Mouse (Mus musculus) G1E (cell line): ENCODE results near the gene Lce1e.
"Not testable (repeated sequence)": the region's sequence is repeated elsewhere in the genome, so short reads cannot be mapped to it uniquely, and the experiment has no call there.

Experiments
- CTCF ChIP-seq: IDR thresholded peaks from 2 replicates; pipeline ENCODE4 v1.5.1; 2012; ENCODE audit warnings: low read depth, low read length, inconsistent platforms, mixed read lengths
- GATA1 ChIP-seq: IDR thresholded peaks from 2 replicates; pipeline ENCODE4 v1.6.1; 2012; ENCODE audit warnings: borderline replicate concordance, low read length, inconsistent platforms, mixed read lengths
- GATA2 ChIP-seq: IDR thresholded peaks from 2 replicates; pipeline ENCODE4 v1.6.1; 2012; ENCODE audit warnings: low read depth, low read length, inconsistent platforms, borderline replicate concordance
- POLR2AphosphoS5 ChIP-seq: IDR thresholded peaks from 2 replicates; pipeline ENCODE4 v1.6.1; 2012; ENCODE audit warnings: low read depth, low read length, inconsistent platforms; ENCODE audit not compliant: insufficient replicate concordance
- TAL1 ChIP-seq: conservative IDR thresholded peaks from 2 replicates; pipeline ENCODE4 v1.6.1; 2012; ENCODE audit warnings: low read depth, low read length, inconsistent platforms, mixed read lengths

DNA sequence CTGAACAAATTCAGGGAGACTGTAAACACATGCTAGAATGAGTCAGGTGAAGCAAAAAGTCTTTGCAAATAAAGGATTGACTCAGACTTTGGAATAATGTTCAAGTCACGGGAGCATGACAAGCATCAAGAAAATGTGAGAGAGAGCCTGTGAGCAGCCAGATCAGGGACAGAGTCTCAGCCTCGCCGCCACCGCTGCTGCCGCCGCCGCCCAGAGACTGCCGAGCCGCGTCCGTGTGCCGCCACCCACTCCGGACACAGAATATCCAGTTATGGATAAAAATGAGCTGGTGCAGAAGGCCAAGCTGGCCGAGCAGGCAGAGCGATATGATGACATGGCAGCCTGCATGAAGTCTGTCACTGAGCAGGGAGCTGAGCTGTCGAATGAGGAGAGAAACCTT lies 19.7 kb downstream of the Lce1e start:
- not testable (repeated sequence) for TF ChIP-seq CTCF, POLR2AphosphoS5, GATA1, TAL1, GATA2
